Mouse (Mus musculus) lung, adult 10 weeks (tissue): Measurements from ENCODE around the gene Neb. TPM values are rescaled to one million over a fixed set of nuclear protein-coding genes. Genes with fewer than 3 reads are reported as not detected.

ENCODE experiments used
- polyA plus RNA-seq: library from polyadenylated mRNA; stranded (reverse); fragments of 350-450 nt; fragmentation: Illumina TruSeq; extraction: RNeasy Lipid Tissue Mini Kit (QIAGEN cat#74804); gene quantifications from one replicate; pipeline ENCODE4 v1.2.3, GENCODE M21; 2014; ENCODE audit warnings: low read depth, low replicate concordance; ENCODE audit not compliant: insufficient read depth

Gene Neb
- 0.21 TPM for polyA plus RNA-seq

GRCm38 (mm10) chr2:52378448-52378804 is at the start of gene Neb:
Gene Neb (minus strand): TSS chr2:52378474.

GRCm38 (mm10) chr2:52424747-52425522 is 46.7 kb upstream of the Neb start, which contains the start of gene Arl5a:
Gene Arl5a (minus strand): TSS chr2:52424901.

Other genes with a start within 250 kb of the Neb start
- gene Arl5a, start 46.4 kb upstream of the Neb start, polyA plus RNA-seq: 29.8 TPM